Mouse (Mus musculus) heart, postnatal 0 days (tissue): ENCODE results near the gene Foxd4.

Source experiments
- CTCF ChIP-seq: IDR thresholded peaks from 2 replicates; pipeline ENCODE4 v1.5.1; 2016; ENCODE audit warnings: antibody characterized with exemption, control low read depth, low read depth
- EP300 ChIP-seq: IDR thresholded peaks from 2 replicates; pipeline ENCODE4 v1.6.1; 2016; ENCODE audit warnings: antibody characterized with exemption, low read depth

DNA sequence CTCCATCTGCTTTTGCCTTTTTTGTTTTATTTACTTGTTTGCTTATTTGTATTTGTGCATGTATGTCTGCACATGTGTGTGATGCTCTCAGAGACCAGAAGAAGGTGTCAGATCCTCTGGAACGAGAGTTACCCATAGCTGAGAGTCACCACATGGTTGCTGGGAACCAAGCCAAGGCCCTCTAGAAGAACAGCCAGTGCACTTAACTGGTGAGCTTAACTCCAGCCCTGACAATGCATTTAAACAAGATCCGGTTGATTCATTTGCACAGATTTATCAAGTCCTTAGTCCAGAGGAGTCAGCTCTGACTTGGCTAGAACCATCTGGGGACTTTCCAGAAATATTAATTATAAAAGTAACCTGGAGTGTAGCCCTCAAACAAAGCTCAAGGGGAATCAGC, 27.1 kb downstream of the Foxd4 start:
- TF ChIP-seq CTCF (no peak), EP300 (no peak)
